Mouse (Mus musculus): ENCODE data around the gene 2900026A02Rik. TPM values are rescaled to one million over a fixed set of nuclear protein-coding genes. Genes with fewer than 3 reads are reported as not detected.
"Not testable (repeated sequence)": the region's sequence is repeated elsewhere in the genome, so short reads cannot be mapped to it uniquely, and the experiment has no call there.

Gene 2900026A02Rik
- polyA plus RNA-seq, 1 experiment, result 0.01 TPM

GRCm38 (mm10) chr5:113117361-113117760, 103.7 kb downstream of the 2900026A02Rik start:
- no peak overlapping the region for H3K4me3 ChIP-seq (replicated peaks)
- TF ChIP-seq TAL1 (IDR thresholded peaks at IDR 0.05; ENCODE audit: low read length), result no peak
- TF ChIP-seq GATA1 (IDR thresholded peaks at IDR 0.05; ENCODE audit: low read length), result no peak
- H3K27me3 ChIP-seq (ENCODE audit: control insufficient read depth), result no peaks in the 10 kb centered on the region
- no peaks in the 10 kb centered on the region; the same call in 1 of the 2 replicates for H3K36me3 ChIP-seq (ENCODE audit: control insufficient read depth)
- H3K9me3 ChIP-seq (ENCODE audit: control insufficient read depth, low read length), result no peaks in the 10 kb centered on the region
- H3K4me1 ChIP-seq (ENCODE audit: control insufficient read depth), result peaks cover 69% of the 10 kb centered on the region

DNA sequence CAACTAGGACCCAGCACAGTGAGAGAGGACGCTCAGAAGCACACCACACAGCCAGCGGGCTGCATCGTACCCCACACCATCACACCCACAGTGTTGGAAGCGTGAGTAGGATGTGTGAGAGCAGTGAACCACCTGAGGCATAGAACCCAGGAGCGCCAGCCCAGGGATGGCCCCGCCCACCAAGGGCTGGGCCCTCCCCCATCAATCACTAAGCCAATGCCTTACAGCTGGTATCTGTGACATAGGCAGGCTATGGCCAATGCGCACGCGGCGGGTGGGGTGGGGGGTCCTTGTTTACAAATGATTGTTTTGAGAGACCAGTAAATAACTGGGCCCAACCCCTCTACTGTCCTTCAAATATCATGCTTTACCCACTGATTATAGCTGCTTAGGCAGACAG, 105.1 kb downstream of the 2900026A02Rik start:
- Histone ChIP-seq H3K4me3 (replicated peaks) (no peak overlapping the region), H3K9me3 (ENCODE audit: control insufficient read depth, low read length) (no peaks in the 10 kb centered on the region), H3K27me3 (ENCODE audit: control insufficient read depth) (no peaks in the 10 kb centered on the region), H3K4me1 (ENCODE audit: control insufficient read depth) (peaks cover 72% of the 10 kb centered on the region), H3K36me3 (ENCODE audit: control insufficient read depth) (no peaks in the 10 kb centered on the region; the same call in 1 of the 2 replicates)
- TF ChIP-seq TAL1 (IDR thresholded peaks at IDR 0.05; ENCODE audit: low read length) (no peak), GATA1 (IDR thresholded peaks at IDR 0.05; ENCODE audit: low read length) (no peak)

DNA sequence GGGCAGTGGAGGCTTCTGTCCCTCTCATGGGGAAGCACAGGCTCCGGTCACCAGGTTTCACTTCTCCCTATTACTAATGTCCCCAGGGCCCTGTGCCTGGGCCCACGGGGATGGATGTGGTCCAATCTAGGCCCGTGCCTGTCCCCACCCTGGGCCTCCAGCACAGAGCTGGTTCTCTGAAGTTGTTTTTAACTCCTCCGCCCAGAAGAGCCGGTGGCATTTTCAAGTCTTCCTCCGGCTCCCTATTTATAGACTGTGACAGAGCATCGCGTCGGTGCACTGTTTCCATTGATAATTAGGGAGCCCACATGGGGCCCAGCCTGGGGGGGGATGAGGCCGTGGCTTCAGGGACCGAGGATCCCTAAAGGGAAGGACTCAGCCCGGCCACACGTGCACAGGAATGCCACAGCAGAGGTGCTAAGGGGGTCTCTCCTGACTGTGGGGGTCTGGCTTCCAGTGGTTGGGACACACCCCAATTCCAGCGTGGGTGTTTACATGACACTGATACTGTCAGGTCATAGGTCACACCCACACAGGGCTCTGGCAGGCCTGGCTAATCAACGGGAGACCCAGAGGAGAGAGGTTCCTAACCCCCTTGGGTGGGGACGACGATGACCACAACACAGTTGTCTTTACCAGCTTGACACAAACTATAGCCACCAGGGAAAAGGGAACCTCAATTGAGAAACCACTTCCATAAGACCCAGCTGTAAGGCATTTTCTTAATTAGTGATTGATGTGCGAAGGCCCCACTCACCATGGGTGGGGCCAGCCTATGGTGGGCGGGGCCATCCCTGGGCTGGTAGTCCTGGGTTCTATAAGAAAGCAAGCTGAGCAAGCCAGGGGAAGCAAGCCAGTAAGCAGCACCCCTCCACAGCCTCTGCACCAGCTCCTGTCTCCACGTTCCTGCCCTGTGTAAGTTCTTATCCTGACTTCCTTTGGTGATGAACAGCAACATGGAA, 106.5 kb downstream of the 2900026A02Rik start:
- no peak overlapping the region for H3K4me3 ChIP-seq (replicated peaks)
- peaks cover 67% of the 10 kb centered on the region for H3K4me1 ChIP-seq (ENCODE audit: control insufficient read depth)
- no peaks in the 10 kb centered on the region for H3K9me3 ChIP-seq (ENCODE audit: control insufficient read depth, low read length)
- TF ChIP-seq TAL1 (IDR thresholded peaks at IDR 0.05; ENCODE audit: low read length) (no peak), GATA1 (IDR thresholded peaks at IDR 0.05; ENCODE audit: low read length) (no peak)
- no peaks in the 10 kb centered on the region; the same call in 1 of the 2 replicates for H3K36me3 ChIP-seq (ENCODE audit: control insufficient read depth)
- H3K27me3 ChIP-seq (ENCODE audit: control insufficient read depth), result no peaks in the 10 kb centered on the region

GRCm38 (mm10) chr5:113113120-113113519, 107.9 kb downstream of the 2900026A02Rik start:
- peaks cover 59% of the 10 kb centered on the region for H3K4me1 ChIP-seq (ENCODE audit: control insufficient read depth)
- no peaks in the 10 kb centered on the region for H3K27me3 ChIP-seq (ENCODE audit: control insufficient read depth)
- no peaks in the 10 kb centered on the region for H3K9me3 ChIP-seq (ENCODE audit: control insufficient read depth, low read length)
- TF ChIP-seq TAL1 (IDR thresholded peaks at IDR 0.05; ENCODE audit: low read length) (no peak), GATA1 (IDR thresholded peaks at IDR 0.05; ENCODE audit: low read length) (no peak)
- no peaks in the 10 kb centered on the region; the same call in 1 of the 2 replicates for H3K36me3 ChIP-seq (ENCODE audit: control insufficient read depth)
- H3K4me3 ChIP-seq (replicated peaks), result no peak overlapping the region

DNA sequence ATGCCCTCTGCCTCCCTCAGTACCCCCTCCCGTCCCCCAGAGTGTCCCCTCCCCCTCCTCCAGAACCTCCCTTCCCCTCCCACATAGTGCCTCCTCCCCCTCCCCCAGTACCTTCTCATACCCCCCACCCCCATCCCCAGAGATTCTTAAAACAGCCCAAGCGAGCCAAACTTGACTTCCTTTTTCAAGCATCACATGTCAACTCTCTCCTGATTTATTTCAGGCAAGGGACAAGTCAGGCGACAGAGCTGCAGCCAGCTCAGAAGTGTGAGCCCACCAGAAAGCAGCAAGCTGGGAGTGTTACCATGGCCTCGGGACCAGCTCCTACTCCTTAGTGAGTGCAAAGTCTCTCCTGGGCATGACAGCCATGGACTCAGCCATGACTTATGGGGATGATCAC, 109.7 kb downstream of the 2900026A02Rik start:
- H3K4me1 ChIP-seq (ENCODE audit: control insufficient read depth), result peaks cover 60% of the 10 kb centered on the region

DNA sequence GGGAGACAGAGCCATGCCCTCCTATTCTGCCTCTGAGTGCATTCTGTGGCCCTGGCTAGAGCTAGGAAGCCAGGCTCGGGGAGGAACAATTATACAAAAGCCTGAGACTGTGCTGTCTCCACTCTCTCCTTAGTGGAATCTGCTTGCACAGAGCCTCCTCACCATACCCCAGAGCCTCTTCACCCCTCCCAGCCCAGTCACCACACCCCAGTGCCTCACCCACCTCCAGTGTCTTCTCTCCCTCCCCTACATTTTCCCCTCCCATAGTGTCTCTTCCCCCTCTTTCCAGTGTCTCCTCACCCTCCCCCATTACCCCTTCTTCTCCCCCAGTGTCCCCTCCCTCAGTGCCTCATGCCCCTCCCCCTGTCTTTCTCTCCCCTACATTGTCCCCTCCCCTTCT, 110.1 kb downstream of the 2900026A02Rik start:
- Histone ChIP-seq H3K27me3 (ENCODE audit: control insufficient read depth) (no peaks in the 10 kb centered on the region), H3K4me3 (replicated peaks) (no peak overlapping the region), H3K36me3 (ENCODE audit: control insufficient read depth) (no peaks in the 10 kb centered on the region; the same call in 1 of the 2 replicates), H3K4me1 (ENCODE audit: control insufficient read depth) (peaks cover 57% of the 10 kb centered on the region), H3K9me3 (ENCODE audit: control insufficient read depth, low read length) (no peaks in the 10 kb centered on the region)
- TF ChIP-seq TAL1 (IDR thresholded peaks at IDR 0.05; ENCODE audit: low read length) (no peak), GATA1 (IDR thresholded peaks at IDR 0.05; ENCODE audit: low read length) (no peak)

More for the DNA sequence above, 109.7 kb downstream of the 2900026A02Rik start:
- no peaks in the 10 kb centered on the region; the same call in 1 of the 2 replicates for H3K36me3 ChIP-seq (ENCODE audit: control insufficient read depth)
- no peak overlapping the region for H3K4me3 ChIP-seq (replicated peaks)
- TF ChIP-seq GATA1 (IDR thresholded peaks at IDR 0.05; ENCODE audit: low read length) (no peak), TAL1 (IDR thresholded peaks at IDR 0.05; ENCODE audit: low read length) (no peak)
- H3K27me3 ChIP-seq (ENCODE audit: control insufficient read depth), result no peaks in the 10 kb centered on the region
- H3K9me3 ChIP-seq (ENCODE audit: control insufficient read depth, low read length), result no peaks in the 10 kb centered on the region

GRCm38 (mm10) chr5:113109651-113110050, 111.4 kb downstream of the 2900026A02Rik start:
- H3K27me3 ChIP-seq (ENCODE audit: control insufficient read depth); H3K36me3 ChIP-seq (ENCODE audit: control insufficient read depth); H3K4me3 ChIP-seq (replicated peaks); H3K9me3 ChIP-seq (ENCODE audit: control insufficient read depth, low read length): not testable (repeated sequence)
- peaks cover 45% of the 10 kb centered on the region for H3K4me1 ChIP-seq (ENCODE audit: control insufficient read depth)

DNA sequence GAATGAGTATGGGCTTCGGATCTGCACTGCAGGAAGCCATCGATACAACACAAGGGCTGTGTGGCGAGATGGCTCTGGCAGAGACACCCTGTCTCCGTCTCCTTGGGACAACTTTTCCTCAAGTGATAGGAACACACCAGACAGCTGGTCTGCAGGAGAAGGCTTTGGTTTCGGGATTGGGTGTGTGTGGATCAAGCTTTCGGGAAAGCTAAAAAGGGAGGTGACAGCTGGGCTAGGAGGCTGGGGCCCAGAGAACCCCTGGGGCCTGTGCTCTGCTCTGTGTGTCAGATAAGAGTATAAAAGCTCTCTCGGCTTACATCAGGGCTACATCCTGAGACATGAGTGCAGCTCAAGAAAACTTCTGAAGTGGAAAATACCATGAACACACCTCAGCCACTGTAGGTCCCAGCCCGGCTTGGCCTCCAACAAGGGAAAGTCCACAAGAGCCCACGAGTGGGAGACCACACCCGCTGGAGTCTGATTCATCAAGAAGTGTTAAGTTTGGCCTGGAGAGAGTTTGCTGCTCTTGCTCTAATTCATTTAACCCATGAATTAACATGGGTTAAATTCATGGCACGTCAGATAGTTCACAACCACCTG, 112.8 kb downstream of the 2900026A02Rik start:
- H3K9me3 ChIP-seq (ENCODE audit: control insufficient read depth, low read length), result no peaks in the 10 kb centered on the region
- no peak overlapping the region for H3K4me3 ChIP-seq (replicated peaks)
- no peaks in the 10 kb centered on the region for H3K36me3 ChIP-seq (ENCODE audit: control insufficient read depth)
- H3K4me1 ChIP-seq (ENCODE audit: control insufficient read depth), result peaks cover 31% of the 10 kb centered on the region
- H3K27me3 ChIP-seq (ENCODE audit: control insufficient read depth), result no peaks in the 10 kb centered on the region
- TF ChIP-seq TAL1 (IDR thresholded peaks at IDR 0.05; ENCODE audit: low read length), result no peak

- TF ChIP-seq GATA1 (IDR thresholded peaks at IDR 0.05; ENCODE audit: low read length), result no peak
- no peak for TF ChIP-seq TAL1 (IDR thresholded peaks at IDR 0.05; ENCODE audit: low read length)
- no peaks in the 10 kb centered on the region for H3K36me3 ChIP-seq (ENCODE audit: control insufficient read depth)
- H3K4me1 ChIP-seq (ENCODE audit: control insufficient read depth), result peaks cover 27% of the 10 kb centered on the region
- no peaks in the 10 kb centered on the region; the same call in 1 of the 2 replicates for H3K9me3 ChIP-seq (ENCODE audit: control insufficient read depth, low read length)
- no peaks in the 10 kb centered on the region for H3K27me3 ChIP-seq (ENCODE audit: control insufficient read depth)
- H3K4me3 ChIP-seq (replicated peaks), result no peak overlapping the region
Observed at GRCm38 (mm10) chr5:113107709-113108108, 113.3 kb downstream of the 2900026A02Rik start.
